Mouse (Mus musculus) liver, embryonic 12.5 days (tissue): Measurements from ENCODE around the gene Olfr564. TPM values are rescaled to one million over a fixed set of nuclear protein-coding genes. Genes with fewer than 3 reads are reported as not detected.

Source experiments
- ATAC-seq: fragments of 200-750 bp; cut with Nextera tagmentation; 2 replicates; pipeline ENCODE4 v1.8.0; 2017; ENCODE audit warnings: moderate number of reproducible peaks, mild to moderate bottlenecking, moderate library complexity
- H3K27ac ChIP-seq: fragments of 300-500 bp; sonication (generic); 2 replicates; pipeline ENCODE4 v1.5.1; 2016; ENCODE audit warnings: mild to moderate bottlenecking
- H3K27me3 ChIP-seq: fragments of 300-500 bp; sonication (generic); replicated peaks from 2 replicates; pipeline ENCODE4 v1.6.1; 2016; ENCODE audit warnings: mild to moderate bottlenecking, moderate library complexity
- H3K36me3 ChIP-seq: fragments of 300-500 bp; sonication (generic); 2 replicates; pipeline ENCODE4 v1.6.1; 2016; ENCODE audit warnings: mild to moderate bottlenecking, moderate library complexity
- H3K4me1 ChIP-seq: fragments of 300-500 bp; sonication (generic); 2 replicates; pipeline ENCODE4 v1.6.1; 2016
- H3K4me2 ChIP-seq: fragments of 300-500 bp; sonication (generic); 2 replicates; pipeline ENCODE4 v1.6.1; 2016; ENCODE audit warnings: mild to moderate bottlenecking, moderate library complexity
- H3K4me3 ChIP-seq: fragments of 300-500 bp; sonication (generic); 2 replicates; pipeline ENCODE4 v1.5.1; 2016; ENCODE audit warnings: mild to moderate bottlenecking, moderate library complexity
- H3K9ac ChIP-seq: fragments of 300-500 bp; sonication (generic); 2 replicates; pipeline ENCODE4 v1.6.1; 2016; ENCODE audit warnings: mild to moderate bottlenecking, moderate library complexity
- H3K9me3 ChIP-seq: fragments of 300-500 bp; sonication (generic); replicated peaks from 2 replicates; pipeline ENCODE4 v1.6.1; 2016; ENCODE audit warnings: mild to moderate bottlenecking, moderate library complexity
- WGBS: fragments of 180-500 bp; shearing (Covaris S2); methylation state at CpG from one replicate; pipeline ENCODE4 v1.1.7; 2016; ENCODE audit not compliant: insufficient replicate concordance; 5-methylcytosine and 5-hydroxymethylcytosine counted together
- polyA plus RNA-seq: library from polyadenylated mRNA; unstranded; fragments of >200 nt; fragmentation: Nextera tagmentation; extraction: Ambion mirVana; gene quantifications from 2 replicates; pipeline ENCODE4 v1.2.1, GENCODE M21; 2016

The Olfr564 gene
- polyA plus RNA-seq, result not detected in 2 replicates

DNA sequence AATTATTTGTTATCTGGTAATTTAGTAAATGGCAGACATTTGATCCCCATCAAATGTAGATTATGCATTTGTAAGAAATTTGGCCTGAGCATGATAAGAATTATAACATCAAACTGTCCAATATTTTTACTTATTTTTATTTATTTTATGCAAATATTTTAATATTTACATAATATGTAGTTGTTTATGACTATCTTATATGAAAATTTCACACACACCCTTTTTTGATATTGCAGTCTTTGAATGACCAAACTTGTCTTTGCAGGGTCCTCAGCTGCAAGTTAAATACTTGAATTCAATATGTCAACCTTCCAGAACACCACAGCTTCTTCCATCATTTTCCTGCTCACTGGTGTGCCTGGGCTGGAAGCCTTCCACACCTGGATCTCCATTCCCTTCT, at the start of gene Olfr564:
TSS of gene Olfr564 (plus strand) at position 301 of the 400 bp plus-strand sequence.
- Histone ChIP-seq H3K9me3 (no peaks in the 10 kb centered on the region), H3K4me3 (no peak within 1 kb of the TSS), H3K4me2 (no peak within 1 kb of the TSS), H3K27ac (no peak within 1 kb of the TSS), H3K4me1 (no peaks in the 10 kb centered on the region), H3K36me3 (no peaks in the 10 kb centered on the region), H3K27me3 (no peaks in the 10 kb centered on the region), H3K9ac (no peak within 1 kb of the TSS)
- no peak for ATAC-seq

DNA sequence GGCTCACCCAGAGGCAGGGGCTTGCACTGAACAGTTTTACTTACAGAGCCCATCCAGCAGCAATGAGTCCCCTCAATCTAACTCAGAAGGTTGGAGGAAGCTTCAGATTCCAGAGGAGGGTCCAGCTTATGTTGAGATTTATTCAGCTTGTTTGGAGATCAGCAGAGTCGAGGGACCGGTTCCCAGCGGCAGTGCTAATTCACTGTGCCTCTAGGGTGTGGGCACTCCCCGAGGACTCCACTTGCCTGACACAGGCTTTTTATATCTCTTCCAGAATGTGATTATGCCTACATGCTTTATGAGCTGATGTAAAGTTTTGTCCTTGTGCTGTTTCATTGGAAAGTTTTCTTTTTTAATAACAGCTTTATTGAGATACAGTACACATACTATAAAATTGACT, 44.0 kb upstream of the Olfr564 start, which contains the start of the genes Olfr560 and Olfr78:
TSS of gene Olfr560 (minus strand) at position 101 of the 400 bp plus-strand sequence.
TSS of gene Olfr78 (minus strand) at position 206 of the 400 bp plus-strand sequence.
- Histone ChIP-seq H3K27ac (no peak within 1 kb of the TSS), H3K27me3 (no peaks in the 10 kb centered on the region), H3K9ac (no peak within 1 kb of the TSS), H3K9me3 (no peaks in the 10 kb centered on the region), H3K4me2 (no peak within 1 kb of the TSS), H3K4me3 (no peak within 1 kb of the TSS), H3K36me3 (no peaks in the 10 kb centered on the region), H3K4me1 (no peaks in the 10 kb centered on the region)
- 68% methylated on average over 4 of the region's 4 CpGs for WGBS
- no peak for ATAC-seq

- Histone ChIP-seq H3K27me3 (no peaks in the 10 kb centered on the region), H3K36me3 (no peaks in the 10 kb centered on the region), H3K9ac (no peak within 1 kb of the TSS), H3K4me2 (no peak within 1 kb of the TSS), H3K4me1 (no peaks in the 10 kb centered on the region), H3K27ac (no peak within 1 kb of the TSS), H3K4me3 (no peak within 1 kb of the TSS), H3K9me3 (no peaks in the 10 kb centered on the region)
- 33% methylated on average over 2 of the region's 2 CpGs for WGBS
- no peak for ATAC-seq
Measured at GRCm38 (mm10) chr7:102770921-102771320, 32.4 kb upstream of the Olfr564 start, which contains the start of gene Olfr561. TSS of gene Olfr561 (plus strand) at chr7:102771221.

Other genes starting within 250 kb of the Olfr564 start
- gene Trim21, start 238.0 kb upstream of the Olfr564 start, polyA plus RNA-seq, result 0.49 and 0.62 TPM in 2 replicates
- not detected in 2 replicates for gene Olfr550, start 232.0 kb upstream of the Olfr564 start, polyA plus RNA-seq
- gene Olfr551, start 211.6 kb upstream of the Olfr564 start, polyA plus RNA-seq, result not detected in 2 replicates
- not detected in 2 replicates for gene Olfr552, start 205.7 kb upstream of the Olfr564 start, polyA plus RNA-seq
- gene Olfr553, start 185.3 kb upstream of the Olfr564 start, polyA plus RNA-seq, result not detected in 2 replicates
- gene Olfr554, start 165.0 kb upstream of the Olfr564 start, polyA plus RNA-seq, result not detected in 2 replicates
- not detected in 2 replicates for gene Olfr555, start 144.7 kb upstream of the Olfr564 start, polyA plus RNA-seq
- not detected in 2 replicates for gene Olfr556, start 138.6 kb upstream of the Olfr564 start, polyA plus RNA-seq
- gene Trim68, start 116.2 kb upstream of the Olfr564 start, polyA plus RNA-seq, result 2.2 and 2.7 TPM in 2 replicates
- gene Olfr557, start 107.6 kb upstream of the Olfr564 start, polyA plus RNA-seq, result not detected in 2 replicates
- not detected in 2 replicates for gene Olfr558, start 101.3 kb upstream of the Olfr564 start, polyA plus RNA-seq
- not detected in 2 replicates for gene Olfr33, start 84.4 kb upstream of the Olfr564 start, polyA plus RNA-seq
- gene Olfr559, start 76.0 kb upstream of the Olfr564 start, polyA plus RNA-seq, result not detected in 2 replicates
- gene Olfr560, start 44.1 kb upstream of the Olfr564 start, polyA plus RNA-seq, result not detected in 2 replicates
- not detected in 2 replicates for gene Olfr78, start 44.0 kb upstream of the Olfr564 start, polyA plus RNA-seq
- not detected in 2 replicates for gene Olfr561, start 32.3 kb upstream of the Olfr564 start, polyA plus RNA-seq
- not detected in 2 replicates for gene Olfr566, start 55.3 kb downstream of the Olfr564 start, polyA plus RNA-seq
- not detected in 2 replicates for gene Olfr568, start 73.6 kb downstream of the Olfr564 start, polyA plus RNA-seq
- gene Olfr569, start 87.4 kb downstream of the Olfr564 start, polyA plus RNA-seq, result not detected in 2 replicates
- not detected in 2 replicates for gene Olfr570, start 91.1 kb downstream of the Olfr564 start, polyA plus RNA-seq
- not detected in 2 replicates for gene Olfr571, start 114.1 kb downstream of the Olfr564 start, polyA plus RNA-seq
- not detected in 2 replicates for gene Olfr572, start 120.9 kb downstream of the Olfr564 start, polyA plus RNA-seq
- not detected in 2 replicates for gene Olfr573-ps1, start 139.1 kb downstream of the Olfr564 start, polyA plus RNA-seq
- gene Olfr574, start 145.0 kb downstream of the Olfr564 start, polyA plus RNA-seq, result not detected in 2 replicates
- not detected in 2 replicates for gene Olfr575, start 155.3 kb downstream of the Olfr564 start, polyA plus RNA-seq
- gene Olfr576, start 159.2 kb downstream of the Olfr564 start, polyA plus RNA-seq, result not detected in 2 replicates
- gene Olfr577, start 172.5 kb downstream of the Olfr564 start, polyA plus RNA-seq, result not detected in 2 replicates
- gene Olfr578, start 185.8 kb downstream of the Olfr564 start, polyA plus RNA-seq, result not detected in 2 replicates
- gene Olfr582, start 234.5 kb downstream of the Olfr564 start, polyA plus RNA-seq, result not detected in 2 replicates
- gene Olfr583, start 247.8 kb downstream of the Olfr564 start, polyA plus RNA-seq, result not detected in 2 replicates